Mouse (Mus musculus): ENCODE measurements around the gene Catsperb. TPM values are rescaled to one million over a fixed set of nuclear protein-coding genes. Genes with fewer than 3 reads are reported as not detected.
"Not testable (repeated sequence)": the region's sequence is repeated elsewhere in the genome, so short reads cannot be mapped to it uniquely, and the experiment has no call there.

Catsperb gene
- 13.8 and 21.9 TPM in 2 replicates for polyA plus RNA-seq (2012; rRNA removed)

DNA sequence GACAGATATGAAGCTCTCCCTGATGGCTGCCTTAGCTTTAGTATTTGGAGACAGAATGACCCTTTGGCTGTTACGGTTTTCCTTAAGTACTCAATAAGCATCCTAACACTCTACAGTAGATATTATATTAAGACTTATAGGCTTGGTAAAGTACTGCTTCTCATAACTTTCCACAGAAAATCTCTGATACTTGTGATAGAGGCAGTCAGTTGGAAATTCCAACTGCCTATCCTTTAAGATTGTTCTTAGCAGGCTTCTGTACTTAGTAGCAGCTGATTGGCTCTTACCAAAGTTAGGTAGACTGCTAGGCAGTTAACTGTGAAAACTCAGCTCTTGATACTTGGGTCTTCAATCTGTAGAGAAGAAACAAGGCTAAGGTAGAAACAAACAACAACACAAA lies at the start of gene Catsperb:
TSS of gene Catsperb (plus strand) at position 301 of the 400 bp plus-strand sequence.
- H3K36me3 ChIP-seq (ENCODE audit: control insufficient read depth, insufficient read depth, low read length); H3K27me3 ChIP-seq (ENCODE audit: control insufficient read depth, insufficient read depth, low read length); H3K4me1 ChIP-seq (ENCODE audit: control insufficient read depth, insufficient read depth, low read length): not testable (repeated sequence)
- Histone ChIP-seq H3K4me3 (ENCODE audit: control insufficient read depth, low read depth, low read length) (peak within 1 kb of the TSS; percentile 29; the same call in 1 of the 2 replicates), H3K27ac (ENCODE audit: control insufficient read depth, insufficient read depth, low read depth, low read length) (peak within 1 kb of the TSS; percentile 82)

DNA sequence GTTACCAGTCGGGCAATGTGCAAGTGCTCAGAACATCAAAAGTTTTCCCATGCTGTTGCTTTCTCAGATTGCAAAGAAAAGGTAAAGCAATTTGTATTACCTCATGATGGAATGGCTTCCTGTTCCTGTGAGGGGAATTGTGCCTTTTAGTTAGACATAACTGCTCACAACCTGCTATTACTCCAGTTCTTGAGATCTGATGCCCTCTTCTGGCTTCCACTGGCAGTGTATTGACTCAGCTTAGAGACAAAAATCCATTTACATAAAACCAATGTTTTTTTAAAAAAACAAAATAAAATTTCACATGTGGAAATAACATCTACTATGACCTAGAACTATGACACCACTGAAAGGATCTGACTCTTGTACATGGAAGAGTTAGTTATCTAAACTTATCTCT lies 43.0 kb upstream of the Catsperb start:
- not testable (repeated sequence) for H3K4me1 ChIP-seq (ENCODE audit: control insufficient read depth, insufficient read depth, low read length); H3K27ac ChIP-seq (ENCODE audit: control insufficient read depth, insufficient read depth, low read depth, low read length); H3K27me3 ChIP-seq (ENCODE audit: control insufficient read depth, insufficient read depth, low read length); H3K4me3 ChIP-seq (ENCODE audit: control insufficient read depth, low read depth, low read length); H3K36me3 ChIP-seq (ENCODE audit: control insufficient read depth, insufficient read depth, low read length)

GRCm38 (mm10) chr12:101381460-101381859 lies 23.0 kb upstream of the Catsperb start:
- not testable (repeated sequence) for H3K4me1 ChIP-seq (ENCODE audit: control insufficient read depth, insufficient read depth, low read length); H3K27me3 ChIP-seq (ENCODE audit: control insufficient read depth, insufficient read depth, low read length); H3K4me3 ChIP-seq (ENCODE audit: control insufficient read depth, low read depth, low read length); H3K36me3 ChIP-seq (ENCODE audit: control insufficient read depth, insufficient read depth, low read length); H3K27ac ChIP-seq (ENCODE audit: control insufficient read depth, insufficient read depth, low read depth, low read length)

GRCm38 (mm10) chr12:101426131-101426530 lies 21.7 kb downstream of the Catsperb start:
- no peaks in the 10 kb centered on the region for H3K4me1 ChIP-seq (ENCODE audit: control insufficient read depth, insufficient read depth, low read length)
- TF ChIP-seq POLR2A (IDR thresholded peaks at IDR 0.05; ENCODE audit: control insufficient read depth, low read depth, low read length) (no peak), CTCF (IDR thresholded peaks at IDR 0.05; ENCODE audit: control insufficient read depth, insufficient read depth, insufficient replicate concordance, low read depth, low read length) (no peak)
- H3K27me3 ChIP-seq (ENCODE audit: control insufficient read depth, insufficient read depth, low read length): no peaks in the 10 kb centered on the region
- H3K36me3 ChIP-seq (ENCODE audit: control insufficient read depth, insufficient read depth, low read length): no peaks in the 10 kb centered on the region
- no peak overlapping the region for H3K4me3 ChIP-seq (ENCODE audit: control insufficient read depth, low read depth, low read length)
- no peak overlapping the region for H3K27ac ChIP-seq (ENCODE audit: control insufficient read depth, insufficient read depth, low read depth, low read length)

DNA sequence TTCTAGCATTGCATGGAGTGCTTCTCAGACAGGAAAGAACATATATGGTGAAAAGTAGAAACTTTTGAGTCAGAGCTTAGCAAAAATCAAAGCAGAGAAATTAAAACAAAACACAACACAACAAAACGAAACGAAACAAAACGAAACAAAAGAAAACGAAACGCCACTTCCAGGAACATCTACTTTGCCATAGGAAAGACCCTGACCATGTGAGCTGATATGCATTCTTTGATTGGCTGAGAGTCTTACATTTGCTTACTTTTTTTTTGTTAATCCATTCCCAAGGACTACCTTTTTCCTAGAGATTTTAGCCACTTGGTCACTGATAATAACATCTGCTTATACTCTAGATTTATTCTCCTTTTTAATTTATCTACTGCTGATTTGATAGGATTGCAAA lies 57.6 kb downstream of the Catsperb start:
- TF ChIP-seq POLR2A (IDR thresholded peaks at IDR 0.05; ENCODE audit: control insufficient read depth, low read depth, low read length) (no peak), CTCF (IDR thresholded peaks at IDR 0.05; ENCODE audit: control insufficient read depth, insufficient read depth, insufficient replicate concordance, low read depth, low read length) (no peak)
- Histone ChIP-seq H3K36me3 (ENCODE audit: control insufficient read depth, insufficient read depth, low read length) (no peaks in the 10 kb centered on the region), H3K4me1 (ENCODE audit: control insufficient read depth, insufficient read depth, low read length) (no peaks in the 10 kb centered on the region), H3K27me3 (ENCODE audit: control insufficient read depth, insufficient read depth, low read length) (no peaks in the 10 kb centered on the region), H3K4me3 (ENCODE audit: control insufficient read depth, low read depth, low read length) (no peak overlapping the region), H3K27ac (ENCODE audit: control insufficient read depth, insufficient read depth, low read depth, low read length) (no peak overlapping the region)

- no peak overlapping the region for H3K27ac ChIP-seq (ENCODE audit: control insufficient read depth, insufficient read depth, low read depth, low read length)
- H3K4me1 ChIP-seq (ENCODE audit: control insufficient read depth, insufficient read depth, low read length): no peaks in the 10 kb centered on the region
- H3K36me3 ChIP-seq (ENCODE audit: control insufficient read depth, insufficient read depth, low read length): no peaks in the 10 kb centered on the region
- no peak overlapping the region for H3K4me3 ChIP-seq (ENCODE audit: control insufficient read depth, low read depth, low read length)
- TF ChIP-seq CTCF (IDR thresholded peaks at IDR 0.05; ENCODE audit: control insufficient read depth, insufficient read depth, insufficient replicate concordance, low read depth, low read length) (no peak), POLR2A (IDR thresholded peaks at IDR 0.05; ENCODE audit: control insufficient read depth, low read depth, low read length) (no peak)
- H3K27me3 ChIP-seq (ENCODE audit: control insufficient read depth, insufficient read depth, low read length): no peaks in the 10 kb centered on the region
Measured at GRCm38 (mm10) chr12:101483571-101483970, 79.1 kb downstream of the Catsperb start.

GRCm38 (mm10) chr12:101511326-101511725 lies 106.9 kb downstream of the Catsperb start:
- H3K4me3 ChIP-seq (ENCODE audit: control insufficient read depth, low read depth, low read length); H3K27ac ChIP-seq (ENCODE audit: control insufficient read depth, insufficient read depth, low read depth, low read length); H3K4me1 ChIP-seq (ENCODE audit: control insufficient read depth, insufficient read depth, low read length); H3K27me3 ChIP-seq (ENCODE audit: control insufficient read depth, insufficient read depth, low read length); H3K36me3 ChIP-seq (ENCODE audit: control insufficient read depth, insufficient read depth, low read length): not testable (repeated sequence)

GRCm38 (mm10) chr12:101606622-101607021 lies 202.2 kb downstream of the Catsperb start:
- not testable (repeated sequence) for H3K4me3 ChIP-seq (ENCODE audit: control insufficient read depth, low read depth, low read length); H3K27me3 ChIP-seq (ENCODE audit: control insufficient read depth, insufficient read depth, low read length); H3K36me3 ChIP-seq (ENCODE audit: control insufficient read depth, insufficient read depth, low read length); H3K4me1 ChIP-seq (ENCODE audit: control insufficient read depth, insufficient read depth, low read length); H3K27ac ChIP-seq (ENCODE audit: control insufficient read depth, insufficient read depth, low read depth, low read length)

DNA sequence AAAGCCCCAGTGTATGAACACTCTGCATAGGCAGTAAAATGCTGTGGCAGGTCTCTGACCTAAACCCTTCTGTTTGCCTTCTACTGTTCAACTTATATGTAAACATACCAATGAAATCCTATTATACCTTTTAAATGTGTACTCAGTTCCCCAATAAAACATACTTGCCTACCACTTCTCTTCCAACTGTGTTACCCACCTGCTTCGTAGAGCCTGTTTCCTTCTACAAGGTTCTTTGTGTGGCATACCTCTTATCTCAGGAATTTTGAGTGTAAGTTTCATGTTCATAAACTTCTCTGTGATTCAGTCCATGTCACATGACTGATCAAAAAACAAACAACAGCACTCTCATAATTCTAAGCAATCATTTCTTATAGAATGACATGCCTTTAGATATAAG lies 228.7 kb downstream of the Catsperb start:
- TF ChIP-seq CTCF (IDR thresholded peaks at IDR 0.05; ENCODE audit: control insufficient read depth, insufficient read depth, insufficient replicate concordance, low read depth, low read length) (no peak), POLR2A (IDR thresholded peaks at IDR 0.05; ENCODE audit: control insufficient read depth, low read depth, low read length) (no peak)
- H3K4me1 ChIP-seq (ENCODE audit: control insufficient read depth, insufficient read depth, low read length): no peaks in the 10 kb centered on the region

More for the DNA sequence above, 228.7 kb downstream of the Catsperb start:
- no peak overlapping the region for H3K4me3 ChIP-seq (ENCODE audit: control insufficient read depth, low read depth, low read length)
- H3K36me3 ChIP-seq (ENCODE audit: control insufficient read depth, insufficient read depth, low read length): no peaks in the 10 kb centered on the region
- H3K27ac ChIP-seq (ENCODE audit: control insufficient read depth, insufficient read depth, low read depth, low read length): no peak overlapping the region
- no peaks in the 10 kb centered on the region for H3K27me3 ChIP-seq (ENCODE audit: control insufficient read depth, insufficient read depth, low read length)

Measured in testis, adult 2 months (tissue).